Comparison of ENCODE assay signal across 8 mouse cellular contexts in the genomic region with DNA sequence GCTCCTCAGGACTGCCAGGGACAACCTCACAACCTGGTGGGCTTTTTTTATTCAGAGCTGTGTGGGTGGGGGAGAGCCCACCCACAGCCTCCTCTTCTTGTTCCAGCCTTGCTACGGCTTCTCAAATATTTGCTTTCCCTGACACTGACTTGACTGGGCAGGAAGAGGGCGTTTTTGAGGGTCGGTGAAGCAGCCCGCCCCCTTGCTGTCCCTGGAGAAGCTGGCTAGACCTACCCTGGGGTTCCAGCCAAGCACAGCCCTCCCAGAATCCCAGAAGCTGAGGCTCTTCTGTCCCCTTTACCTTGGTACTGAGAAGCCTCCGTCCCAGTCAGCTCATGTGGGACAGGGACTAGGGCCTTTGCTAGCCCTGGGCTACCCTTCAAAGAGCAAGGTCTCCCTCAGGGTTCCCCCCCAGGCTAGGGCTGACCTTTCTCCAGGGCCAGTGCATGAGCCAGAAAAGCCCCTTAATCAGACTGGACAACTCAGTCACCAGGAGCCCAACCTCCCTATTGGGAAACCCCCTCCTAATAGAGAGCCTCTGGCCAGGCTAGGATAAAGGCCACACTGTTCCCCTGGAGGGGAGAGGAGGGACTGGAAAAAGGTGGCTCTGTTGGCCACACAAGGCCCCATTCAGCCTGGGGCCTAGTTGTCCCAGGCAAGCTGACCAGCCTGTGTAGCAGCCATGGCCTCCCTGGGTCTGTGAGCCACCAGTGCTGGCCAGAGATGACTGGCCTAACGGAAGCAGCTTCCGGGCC. TPM values are rescaled to one million over a fixed set of nuclear protein-coding genes. Genes with fewer than 3 reads are reported as not detected.
A peak's percentile ranks its signal among the peaks of the same experiment; 100 is the strongest.
DNase-seq lines count a peak whose midpoint lies in the region; ATAC-seq lines count a peak whose summit lies in the region.

No protein-coding gene starts in this region.

- peak overlapping the region; percentile 71 for H3K27ac ChIP-seq in hindbrain, embryonic 12.5 days
- H3K27ac ChIP-seq in limb, embryonic 11.5 days (replicated peaks; ENCODE audit: low read depth, low read length): peak overlapping the region; percentile 66

- DNase-seq in layer of hippocampus, adult 11-12 months (ENCODE audit: low spot score): peak; percentile 73
- DNase-seq in layer of hippocampus, postnatal 25 days (ENCODE audit: extremely low spot score in 1 of 2, low spot score in 1 of 2): no peak
- DNase-seq in fibroblast of lung, adult 2 months (ENCODE audit: low read depth): peak; percentile 70
- no peak for DNase-seq in limb, embryonic 11.5 days (ENCODE audit: low spot score)
- DNase-seq in ovary, postnatal 14 days (ENCODE audit: low spot score): no peak
- DNase-seq in spleen, postnatal 14 days (ENCODE audit: low spot score in 2 of 2): no peak

- peaks cover 48% of the 10 kb centered on the region for H3K36me3 ChIP-seq in hindbrain, embryonic 12.5 days
- H3K36me3 ChIP-seq in limb, embryonic 11.5 days (ENCODE audit: control insufficient read depth, insufficient read depth, low read length): peaks cover 14% of the 10 kb centered on the region

- H3K9me3 ChIP-seq in hindbrain, embryonic 12.5 days (replicated peaks): no peaks in the 10 kb centered on the region
- no peaks in the 10 kb centered on the region for H3K9me3 ChIP-seq in limb, embryonic 11.5 days (ENCODE audit: control insufficient read depth, low read length)

- ATAC-seq in hindbrain, embryonic 12.5 days (ENCODE audit: low FRiP score): no peak
- no peak; the same call in 1 of the 2 replicates for ATAC-seq in limb, embryonic 11.5 days (ENCODE audit: insufficient number of reproducible peaks, low FRiP score, low TSS enrichment, low read depth)
- ATAC-seq in erythroblast, adult 5-6 weeks (replicated peaks; ENCODE audit: low FRiP score, poor library complexity, severe bottlenecking): no peak

- WGBS in hindbrain, embryonic 12.5 days: 36% methylated on average over 7 of the region's 7 CpGs
- 56% methylated on average over 7 of the region's 7 CpGs for WGBS in limb, embryonic 11.5 days

- H3K9ac ChIP-seq in hindbrain, embryonic 12.5 days: peak overlapping the region; percentile 47
- peak overlapping the region; percentile 9; the same call in 1 of the 2 replicates for H3K9ac ChIP-seq in limb, embryonic 11.5 days (ENCODE audit: low read length)

- peak overlapping the region; percentile 26 for H3K4me2 ChIP-seq in hindbrain, embryonic 12.5 days (replicated peaks)
- H3K4me2 ChIP-seq in limb, embryonic 11.5 days (ENCODE audit: low read depth, severe bottlenecking): no peak overlapping the region; the same call in 1 of the 2 replicates

- no peak overlapping the region for H3K4me3 ChIP-seq in hindbrain, embryonic 12.5 days
- H3K4me3 ChIP-seq in limb, embryonic 11.5 days (ENCODE audit: low read depth, low read length): no peak overlapping the region

- H3K4me1 ChIP-seq in hindbrain, embryonic 12.5 days: peaks cover 56% of the 10 kb centered on the region
- H3K4me1 ChIP-seq in limb, embryonic 11.5 days (ENCODE audit: control insufficient read depth, insufficient read depth, low read length): peaks cover 34% of the 10 kb centered on the region

- no peaks in the 10 kb centered on the region for H3K27me3 ChIP-seq in hindbrain, embryonic 12.5 days
- no peaks in the 10 kb centered on the region for H3K27me3 ChIP-seq in limb, embryonic 11.5 days (ENCODE audit: control insufficient read depth, insufficient read depth, low read length)

RNA-seq across cellular contexts. Expression of a gene that starts 4.0 kb away (rescaled TPM):
- total RNA-seq in layer of hippocampus, postnatal 25 days (2021): 100 to 1,000 TPM; 206 to 252 TPM
- polyA plus RNA-seq in hindbrain, embryonic 12.5 days (2016; fragmentation: Nextera tagmentation; extraction: Ambion mirVana): 21.6 and 23.3 TPM in 2 replicates
- polyA plus RNA-seq in limb, embryonic 11.5 days (2014; fragmentation: Nextera tagmentation; extraction: Ambion mirVana): 15.7 and 20.9 TPM in 2 replicates
- not detected in 2 replicates for total RNA-seq in erythroblast, adult 5-6 weeks (2015; ENCODE audit: low replicate concordance)
- total RNA-seq in erythroblast, adult 5-6 weeks (2017; ENCODE audit: low replicate concordance): 0.26 TPM in 1 of 2 replicates, not detected in the other

Comparison
In these comparisons a context has a peak if more than half of its experiments do, and no peak if none do; other contexts are left out.
1. DNase-seq: peak in layer of hippocampus, adult 11-12 months (single experiment) and fibroblast of lung, adult 2 months (single experiment); none in layer of hippocampus, postnatal 25 days (0 of 2), limb, embryonic 11.5 days (single experiment), ovary, postnatal 14 days (single experiment) and spleen, postnatal 14 days (0 of 2).
2. RNA of a gene that starts 4.0 kb away (total RNA-seq): 206 to 252 TPM in layer of hippocampus, postnatal 25 days; 0.26 TPM in erythroblast, adult 5-6 weeks; every median in the first group is over 100 times any median in the second.